Mouse (Mus musculus): ENCODE measurements around the gene Olfr735. TPM values are rescaled to one million over a fixed set of nuclear protein-coding genes. Genes with fewer than 3 reads are reported as not detected.

The Olfr735 gene
- not detected in 2 replicates for polyA plus RNA-seq (2012)

DNA sequence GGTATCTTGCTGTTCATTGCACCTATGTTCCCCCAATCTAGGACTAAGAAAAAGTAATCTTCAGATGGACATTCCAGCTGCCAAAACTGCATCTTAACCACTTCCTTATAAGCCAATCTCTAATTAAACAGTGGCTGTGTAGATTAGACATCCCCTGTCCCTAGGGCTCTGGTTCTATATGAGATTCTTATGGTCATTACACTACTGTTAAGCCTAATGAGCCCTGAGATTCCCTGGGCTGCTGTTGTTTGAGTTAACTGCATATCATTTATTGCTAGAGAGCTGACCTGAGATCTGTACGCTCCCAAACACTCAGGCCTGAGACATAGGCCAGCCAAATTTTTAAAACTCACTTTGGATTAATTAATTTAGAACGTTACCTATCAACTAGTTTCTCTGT, at the start of gene Olfr735:
TSS of gene Olfr735 (minus strand) at position 77 of the 400 bp plus-strand sequence.

GRCm38 (mm10) chr14:50380863-50381262, 32.2 kb upstream of the Olfr735 start, which contains the start of gene Olfr736:
Gene Olfr736, plus strand, starts transcription at chr14:50381163.

GRCm38 (mm10) chr14:50357593-50357992, 8.9 kb upstream of the Olfr735 start, which contains the start of gene Tlr11:
Gene Tlr11, plus strand, starts transcription at chr14:50357914.

GRCm38 (mm10) chr14:50326661-50327060, 22.0 kb downstream of the Olfr735 start, which contains the start of gene Olfr734:
Gene Olfr734, minus strand, starts transcription at chr14:50326761.

DNA sequence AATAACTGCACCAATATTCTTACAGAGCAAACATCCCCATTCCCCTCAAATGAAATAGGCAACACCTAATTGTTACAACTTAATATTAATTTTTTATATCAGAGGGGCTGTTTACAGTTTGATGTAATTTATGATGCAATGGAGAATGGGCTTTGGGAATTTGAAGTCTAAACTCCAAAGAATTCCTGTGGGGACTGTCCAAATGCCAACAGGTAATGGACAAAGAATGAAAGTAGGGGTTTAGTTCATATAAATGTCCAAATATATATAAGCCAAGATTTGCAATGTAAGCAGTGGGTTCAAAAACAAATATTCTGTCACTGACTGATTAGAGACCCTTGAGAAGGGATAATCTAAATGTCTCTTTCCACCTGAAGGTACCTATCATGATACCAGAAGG, 47.2 kb downstream of the Olfr735 start, which contains the start of gene Olfr733:
TSS of gene Olfr733 (minus strand) at position 101 of the 400 bp plus-strand sequence.

Other genes starting within 250 kb of the Olfr735 start
- gene Olfr727, start 225.7 kb downstream of the Olfr735 start, polyA plus RNA-seq (2012), result not detected in 2 replicates
- gene Olfr728, start 206.2 kb downstream of the Olfr735 start, polyA plus RNA-seq (2012), result not detected in 2 replicates
- not detected in 2 replicates for gene Olfr729, start 196.0 kb downstream of the Olfr735 start, polyA plus RNA-seq (2012)
- gene Olfr730, start 160.7 kb downstream of the Olfr735 start, polyA plus RNA-seq (2012), result not detected in 2 replicates
- gene Olfr731, start 107.0 kb downstream of the Olfr735 start, polyA plus RNA-seq (2012), result not detected in 2 replicates
- not detected in 2 replicates for gene Olfr732, start 64.7 kb downstream of the Olfr735 start, polyA plus RNA-seq (2012)
- gene Olfr733, start 47.4 kb downstream of the Olfr735 start, polyA plus RNA-seq (2012), result not detected in 2 replicates
- not detected in 2 replicates for gene Olfr734, start 22.1 kb downstream of the Olfr735 start, polyA plus RNA-seq (2012)
- gene Tlr11, start 9.0 kb upstream of the Olfr735 start, polyA plus RNA-seq (2012), result not detected in 2 replicates
- not detected in 2 replicates for gene Olfr736, start 32.3 kb upstream of the Olfr735 start, polyA plus RNA-seq (2012)
- gene Olfr738, start 58.7 kb upstream of the Olfr735 start, polyA plus RNA-seq (2012), result not detected in 2 replicates
- 0.05 TPM in 1 of 2 replicates, not detected in the other for gene Olfr739, start 69.8 kb upstream of the Olfr735 start, polyA plus RNA-seq (2012)
- not detected in 2 replicates for gene Olfr740, start 96.7 kb upstream of the Olfr735 start, polyA plus RNA-seq (2012)
- gene Olfr741, start 123.9 kb upstream of the Olfr735 start, polyA plus RNA-seq (2012), result not detected in 2 replicates
- gene Olfr742, start 154.7 kb upstream of the Olfr735 start, polyA plus RNA-seq (2012), result not detected in 2 replicates
- not detected in 2 replicates for gene Olfr743, start 173.0 kb upstream of the Olfr735 start, polyA plus RNA-seq (2012)

All from megakaryocyte-erythroid progenitor cell, adult 5 weeks (primary cell).